Mouse (Mus musculus) ES-Bruce4 (cell line): ENCODE measurements at regions not wholly inside any gene's neighbourhood (a gene's known extent, or its start where the extent isn't known, plus 50 kb on each side); places are given as distances from the start of the nearest gene placed in this dataset.

Source experiments
- CTCF ChIP-seq: IDR thresholded peaks from one replicate; pipeline ENCODE4 v1.8.1; 2011; ENCODE audit warnings: low read depth, low read length
- POLR2A ChIP-seq: IDR thresholded peaks from one replicate; pipeline ENCODE4 v1.8.1; 2011; ENCODE audit warnings: low read length; ENCODE audit not compliant: insufficient read depth

- no peak for TF ChIP-seq POLR2A
- TF ChIP-seq CTCF: no peak
Measured at GRCm38 (mm10) chr3:82620418-82621003, 72.6 kb upstream of the Npy2r start.
